Mouse (Mus musculus): ENCODE measurements around the gene Pla2g7. TPM values are rescaled to one million over a fixed set of nuclear protein-coding genes. Genes with fewer than 3 reads are reported as not detected.

Pla2g7 gene
- polyA plus RNA-seq, 1 experiment, result 38.7 TPM

- no peak overlapping the region for H3K4me3 ChIP-seq (ENCODE audit: insufficient read depth, low read length)
- TF ChIP-seq POLR2A (IDR thresholded peaks at IDR 0.05; ENCODE audit: low read depth, low read length) (no peak), CTCF (IDR thresholded peaks at IDR 0.05; ENCODE audit: borderline replicate concordance, insufficient read depth, low read length) (no peak)
- H3K4me1 ChIP-seq (ENCODE audit: control insufficient read depth, insufficient read depth, low read length), result 0 out of 2 replicates have a peak, but pooled peaks cover 3% of the 10 kb centered on the region
- no peak overlapping the region for H3K27ac ChIP-seq (ENCODE audit: insufficient read depth, low read length)
Observed at GRCm38 (mm10) chr17:43640825-43641224, 72.9 kb downstream of the Pla2g7 start.

DNA sequence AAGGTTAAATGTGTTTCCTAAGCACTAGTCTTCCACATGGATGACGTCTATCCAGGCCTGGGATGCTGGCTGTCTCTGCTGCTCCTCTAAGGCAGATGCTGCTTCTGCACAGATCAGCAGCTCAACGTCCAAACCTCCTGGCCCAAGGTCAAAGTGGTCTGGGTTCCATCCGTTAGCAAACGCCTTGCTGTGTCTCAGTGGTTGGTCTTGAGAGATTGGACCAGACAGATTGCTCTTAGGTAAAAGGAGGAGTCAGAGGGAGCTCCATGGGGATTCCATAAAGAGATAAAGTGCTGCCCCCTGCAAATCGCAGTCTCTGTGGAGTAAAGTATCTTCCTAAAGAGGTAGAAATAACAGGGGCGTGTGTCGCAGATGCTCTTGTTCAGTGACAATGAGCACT lies 75.3 kb downstream of the Pla2g7 start:
- Histone ChIP-seq H3K4me3 (ENCODE audit: insufficient read depth, low read length) (no peak overlapping the region), H3K4me1 (ENCODE audit: control insufficient read depth, insufficient read depth, low read length) (0 out of 2 replicates have a peak, but pooled peaks cover 3% of the 10 kb centered on the region), H3K27ac (ENCODE audit: insufficient read depth, low read length) (no peak overlapping the region)
- TF ChIP-seq CTCF (IDR thresholded peaks at IDR 0.05; ENCODE audit: borderline replicate concordance, insufficient read depth, low read length) (no peak), POLR2A (IDR thresholded peaks at IDR 0.05; ENCODE audit: low read depth, low read length) (no peak)

- no peak overlapping the region for H3K27ac ChIP-seq (ENCODE audit: insufficient read depth, low read length)
- TF ChIP-seq POLR2A (IDR thresholded peaks at IDR 0.05; ENCODE audit: low read depth, low read length) (no peak), CTCF (IDR thresholded peaks at IDR 0.05; ENCODE audit: borderline replicate concordance, insufficient read depth, low read length) (no peak)
- H3K4me3 ChIP-seq (ENCODE audit: insufficient read depth, low read length), result no peak overlapping the region
- 0 out of 2 replicates have a peak, but pooled peaks cover 3% of the 10 kb centered on the region for H3K4me1 ChIP-seq (ENCODE audit: control insufficient read depth, insufficient read depth, low read length)
Observed at GRCm38 (mm10) chr17:43644375-43644774, 76.5 kb downstream of the Pla2g7 start.

- TF ChIP-seq POLR2A (IDR thresholded peaks at IDR 0.05; ENCODE audit: low read depth, low read length), result no peak
- TF ChIP-seq CTCF (IDR thresholded peaks at IDR 0.05; ENCODE audit: borderline replicate concordance, insufficient read depth, low read length), result no peak
- no peak overlapping the region for H3K4me3 ChIP-seq (ENCODE audit: insufficient read depth, low read length)
- H3K4me1 ChIP-seq (ENCODE audit: control insufficient read depth, insufficient read depth, low read length), result 0 out of 2 replicates have a peak, but pooled peaks cover 3% of the 10 kb centered on the region
- H3K27ac ChIP-seq (ENCODE audit: insufficient read depth, low read length), result no peak overlapping the region
Observed at GRCm38 (mm10) chr17:43645136-43645535, 77.2 kb downstream of the Pla2g7 start.

DNA sequence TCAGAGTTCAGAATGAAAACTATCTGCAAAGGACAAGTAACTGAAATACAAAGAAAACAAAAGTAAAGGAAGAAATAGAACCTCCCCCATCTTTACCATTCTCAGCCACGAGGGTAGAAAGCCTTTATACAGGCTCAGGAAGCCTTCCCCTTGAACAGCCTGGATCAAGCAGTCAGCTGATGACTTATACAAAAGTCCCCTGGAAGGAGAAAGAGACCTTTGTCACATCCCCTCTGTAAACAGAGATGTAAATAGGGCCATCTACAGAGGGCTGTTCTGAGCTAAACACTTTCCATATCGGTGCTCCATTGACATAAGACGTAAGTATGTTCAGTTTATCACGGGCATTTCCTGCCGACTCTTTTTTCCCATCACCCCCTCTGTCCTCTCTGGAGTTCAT lies 79.0 kb downstream of the Pla2g7 start:
- H3K4me3 ChIP-seq (ENCODE audit: insufficient read depth, low read length), result no peak overlapping the region
- no peak overlapping the region for H3K27ac ChIP-seq (ENCODE audit: insufficient read depth, low read length)
- TF ChIP-seq POLR2A (IDR thresholded peaks at IDR 0.05; ENCODE audit: low read depth, low read length) (no peak), CTCF (IDR thresholded peaks at IDR 0.05; ENCODE audit: borderline replicate concordance, insufficient read depth, low read length) (no peak)
- 0 out of 2 replicates have a peak, but pooled peaks cover 3% of the 10 kb centered on the region for H3K4me1 ChIP-seq (ENCODE audit: control insufficient read depth, insufficient read depth, low read length)

- TF ChIP-seq CTCF (IDR thresholded peaks at IDR 0.05; ENCODE audit: borderline replicate concordance, insufficient read depth, low read length) (no peak), POLR2A (IDR thresholded peaks at IDR 0.05; ENCODE audit: low read depth, low read length) (no peak)
- H3K4me3 ChIP-seq (ENCODE audit: insufficient read depth, low read length), result no peak overlapping the region
- no peaks in the 10 kb centered on the region for H3K4me1 ChIP-seq (ENCODE audit: control insufficient read depth, insufficient read depth, low read length)
- no peak overlapping the region for H3K27ac ChIP-seq (ENCODE audit: insufficient read depth, low read length)
Observed at GRCm38 (mm10) chr17:43649641-43650436, 81.9 kb downstream of the Pla2g7 start.

- no peak overlapping the region for H3K4me3 ChIP-seq (ENCODE audit: insufficient read depth, low read length)
- H3K4me1 ChIP-seq (ENCODE audit: control insufficient read depth, insufficient read depth, low read length), result no peaks in the 10 kb centered on the region
- no peak overlapping the region for H3K27ac ChIP-seq (ENCODE audit: insufficient read depth, low read length)
- TF ChIP-seq POLR2A (IDR thresholded peaks at IDR 0.05; ENCODE audit: low read depth, low read length) (no peak), CTCF (IDR thresholded peaks at IDR 0.05; ENCODE audit: borderline replicate concordance, insufficient read depth, low read length) (no peak)
Observed at GRCm38 (mm10) chr17:43651314-43652046, 83.6 kb downstream of the Pla2g7 start.

Other genes starting within 250 kb of the Pla2g7 start
- 3.4 and 7.0 TPM in 2 replicates for gene Adgrf5, start 207.6 kb upstream of the Pla2g7 start, polyA plus RNA-seq (2011; ENCODE audit: insufficient read length, low read depth, missing spikeins)
- not detected in 2 replicates for gene Mep1a, start 65.3 kb upstream of the Pla2g7 start, polyA plus RNA-seq (2011; ENCODE audit: insufficient read length, low read depth, missing spikeins)
- 0.38 TPM in 1 of 2 replicates, not detected in the other for gene Ankrd66, start 24.5 kb upstream of the Pla2g7 start, polyA plus RNA-seq (2011; ENCODE audit: insufficient read length, low read depth, missing spikeins)
- not detected in 2 replicates for gene Tdrd6, start 62.2 kb downstream of the Pla2g7 start, polyA plus RNA-seq (2011; ENCODE audit: insufficient read length, low read depth, missing spikeins)
- gene Slc25a27, start 99.1 kb downstream of the Pla2g7 start, polyA plus RNA-seq (2011; ENCODE audit: insufficient read length, low read depth, missing spikeins), result 2.0 and 2.7 TPM in 2 replicates
- 4.6 and 6.4 TPM in 2 replicates for gene Cyp39a1, start 99.3 kb downstream of the Pla2g7 start, polyA plus RNA-seq (2011; ENCODE audit: insufficient read length, low read depth, missing spikeins)
- 20.4 and 31.5 TPM in 2 replicates for gene Rcan2, start 233.3 kb downstream of the Pla2g7 start, polyA plus RNA-seq (2011; ENCODE audit: insufficient read length, low read depth, missing spikeins)

All from embryonic fibroblast, embryonic 13.5 days (primary cell).